Mouse (Mus musculus) G1E (cell line): ENCODE data around the gene Obsl1.

ENCODE experiments used
- CTCF ChIP-seq: IDR thresholded peaks from 2 replicates; pipeline ENCODE4 v1.5.1; 2012; ENCODE audit warnings: low read depth, low read length, inconsistent platforms, mixed read lengths
- GATA1 ChIP-seq: IDR thresholded peaks from 2 replicates; pipeline ENCODE4 v1.6.1; 2012; ENCODE audit warnings: borderline replicate concordance, low read length, inconsistent platforms, mixed read lengths
- GATA2 ChIP-seq: IDR thresholded peaks from 2 replicates; pipeline ENCODE4 v1.6.1; 2012; ENCODE audit warnings: low read depth, low read length, inconsistent platforms, borderline replicate concordance
- POLR2AphosphoS5 ChIP-seq: IDR thresholded peaks from 2 replicates; pipeline ENCODE4 v1.6.1; 2012; ENCODE audit warnings: low read depth, low read length, inconsistent platforms; ENCODE audit not compliant: insufficient replicate concordance
- TAL1 ChIP-seq: conservative IDR thresholded peaks from 2 replicates; pipeline ENCODE4 v1.6.1; 2012; ENCODE audit warnings: low read depth, low read length, inconsistent platforms, mixed read lengths

DNA sequence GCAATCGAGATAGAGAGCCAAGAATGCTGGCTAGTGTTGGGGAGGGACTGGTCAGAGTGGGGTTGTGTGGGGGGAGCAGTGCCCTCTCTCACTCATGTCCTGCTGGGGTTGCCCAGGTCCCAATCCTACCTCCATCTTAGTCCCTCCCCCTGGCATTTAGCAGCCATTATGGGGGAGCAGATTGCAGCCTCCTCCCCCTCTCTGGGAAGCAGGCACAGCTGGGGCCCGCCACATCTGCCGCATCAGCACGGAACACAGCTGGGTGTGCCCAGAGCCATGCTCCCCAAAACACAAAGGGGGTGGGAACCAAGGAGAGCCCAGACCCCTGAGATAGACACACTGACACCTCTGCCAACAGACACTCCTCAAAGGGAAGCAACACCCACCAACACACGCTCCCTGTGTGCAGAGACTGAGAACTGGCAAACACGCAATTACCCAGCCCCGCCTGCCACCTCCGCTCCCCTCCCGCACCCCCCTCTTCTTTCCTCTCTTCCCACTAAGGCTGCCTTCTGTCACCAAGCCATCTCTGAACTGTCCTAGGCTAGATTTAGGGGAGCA is 61.0 kb downstream of the Obsl1 start:
- TF ChIP-seq CTCF, result no peak
- no peak for TF ChIP-seq TAL1
- no peak for TF ChIP-seq GATA1
- TF ChIP-seq POLR2AphosphoS5, result no peak
- no peak for TF ChIP-seq GATA2
